Mouse (Mus musculus) adrenal gland, adult 8-10 months (tissue): ENCODE measurements around the gene Zbtb11. TPM values are rescaled to one million over a fixed set of nuclear protein-coding genes. Genes with fewer than 3 reads are reported as not detected.
"Not testable (repeated sequence)": the region's sequence is repeated elsewhere in the genome, so short reads cannot be mapped to it uniquely, and the experiment has no call there.

ENCODE experiments used
- DNase-seq: peaks from one replicate; pipeline ENCODE4 v3.0.0; 2022
- total RNA-seq, 4 experiments: library from RNA; stranded (reverse); gene quantifications; 2 replicates each; pipeline ENCODE4 v1.2.4; 2022

Zbtb11 gene
- total RNA-seq, 4 experiments from 2014 or later, result 21.0 to 22.3 (median 21.6) TPM

DNA sequence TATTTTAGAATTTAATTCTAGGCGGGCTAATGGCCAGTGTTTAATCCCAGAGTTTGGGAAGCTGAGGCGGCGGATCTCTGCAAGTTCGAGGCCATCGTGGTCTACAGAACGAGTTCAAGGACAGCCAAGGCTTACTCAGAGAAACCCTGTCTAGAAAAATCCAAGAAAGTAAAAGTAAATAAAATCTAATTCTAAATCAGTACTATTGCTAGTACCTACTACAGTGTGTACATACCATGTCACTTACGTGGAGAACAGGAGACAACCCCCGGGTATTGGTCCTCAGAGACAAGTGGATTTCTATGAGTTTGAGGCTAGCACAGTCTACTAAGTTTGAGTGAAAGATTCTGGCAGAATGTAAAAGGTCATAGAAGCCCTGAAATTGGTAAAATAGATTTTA is 64.4 kb downstream of the Zbtb11 start:
- no peak for DNase-seq

DNA sequence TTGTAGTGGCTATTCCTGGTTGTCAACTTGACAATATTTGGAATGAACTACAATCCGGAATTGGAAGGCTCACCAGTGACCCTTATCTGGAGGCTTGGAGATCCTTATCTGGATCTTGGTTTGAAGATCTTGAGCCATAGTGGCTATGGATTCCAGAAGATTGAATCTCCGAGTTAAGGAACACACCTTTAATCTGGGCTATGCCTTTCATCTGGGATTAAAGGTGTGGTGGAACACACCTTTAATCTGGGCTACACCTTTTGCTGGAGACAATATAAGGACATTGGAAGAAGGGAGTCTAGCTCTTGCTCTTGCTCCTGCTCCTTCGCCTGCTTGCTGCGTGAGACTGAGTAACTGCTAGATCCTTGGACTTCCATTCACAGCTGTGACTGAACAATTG is 74.4 kb downstream of the Zbtb11 start, which contains the start of gene Senp7:
Gene Senp7, plus strand, starts transcription at position 301 of the 400 bp plus-strand sequence.
- DNase-seq, result not testable (repeated sequence)

DNA sequence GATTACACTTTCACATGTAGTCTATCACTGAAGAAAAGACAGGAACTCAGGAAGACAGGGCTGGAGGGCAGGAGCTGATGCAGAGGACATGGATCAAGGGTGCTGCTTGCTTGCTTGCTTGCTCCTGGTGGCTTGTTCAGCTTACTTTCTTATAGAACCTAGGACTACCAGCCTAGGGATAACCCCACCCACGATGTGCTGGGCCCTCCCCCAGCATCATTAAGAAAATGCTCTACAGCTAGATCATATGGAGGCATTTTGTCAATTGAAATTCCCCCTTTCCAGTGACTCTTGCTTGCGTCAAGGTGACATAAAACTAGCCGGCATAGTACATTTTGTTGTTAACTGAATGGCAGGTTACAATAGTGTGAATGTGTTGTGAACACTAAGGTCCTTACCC is 82.2 kb downstream of the Zbtb11 start:
- DNase-seq, result no peak

DNA sequence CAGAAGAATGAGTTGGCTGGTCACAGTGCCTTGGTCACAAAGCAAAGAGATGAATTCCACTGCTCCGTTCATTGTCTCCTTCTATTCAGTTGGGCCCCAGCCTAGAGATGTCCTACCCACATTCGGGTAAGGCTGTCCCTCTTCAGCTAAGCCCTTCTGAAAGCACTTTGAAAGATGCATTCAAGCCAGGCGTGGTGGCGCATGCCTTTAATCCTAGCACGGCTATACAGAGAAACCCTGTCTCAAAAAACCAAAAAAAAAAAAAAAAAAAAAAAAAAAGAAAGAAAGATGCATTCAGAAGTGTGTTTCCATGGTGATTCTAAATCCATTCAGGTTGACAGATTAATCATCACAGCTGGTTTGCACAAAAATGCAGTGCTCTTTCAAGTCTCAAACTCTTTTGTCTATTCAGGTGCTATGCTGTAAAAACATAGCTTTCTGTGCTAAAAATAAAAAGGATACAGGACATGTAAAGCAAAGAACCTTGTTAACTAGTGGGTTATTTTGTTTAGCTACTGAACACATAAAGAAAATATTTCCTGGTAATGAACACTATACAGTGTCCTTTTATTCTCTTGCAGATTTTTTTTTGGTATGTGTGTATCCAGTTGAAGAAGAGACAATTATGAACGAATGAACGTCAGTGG is 83.4 kb downstream of the Zbtb11 start:
- DNase-seq, result no peak

DNA sequence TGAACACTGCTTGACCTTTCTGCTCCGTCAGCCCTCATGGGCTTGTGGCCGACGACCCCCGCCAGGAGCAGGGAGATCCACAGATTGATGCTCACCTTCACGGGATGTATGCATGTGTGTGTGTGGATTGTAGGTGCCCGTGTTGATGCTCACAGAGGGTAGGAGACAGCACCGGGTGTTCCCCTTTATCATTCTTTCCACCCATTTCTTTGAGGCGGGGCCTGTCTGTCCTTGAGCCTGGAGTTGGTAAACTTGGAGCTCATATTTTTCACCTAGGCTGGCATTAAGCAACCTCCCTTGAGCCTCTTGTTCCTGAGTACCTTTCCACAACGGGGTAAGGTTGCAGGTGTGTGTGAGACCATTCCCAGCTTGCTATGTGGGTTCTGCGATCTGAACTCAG is 84.5 kb downstream of the Zbtb11 start:
- no peak for DNase-seq

Other genes with a start within 250 kb of the Zbtb11 start
- 1 to 10 TPM; 3.4 to 8.0 (median 5.0) TPM for gene Nfkbiz, start 135.0 kb upstream of the Zbtb11 start, total RNA-seq
- gene Nxpe3, start 78.6 kb upstream of the Zbtb11 start, total RNA-seq, result 1 to 10 TPM; 2.0 to 3.4 (median 2.7) TPM
- gene Cep97, start 39.0 kb upstream of the Zbtb11 start, total RNA-seq, result 10 to 100 TPM; 10.4 to 15.0 (median 12.8) TPM
- 100 to 1,000 TPM; 569 to 683 (median 613) TPM for gene Rpl24, start 7.6 kb upstream of the Zbtb11 start, total RNA-seq
- gene Pcnp, start 55.9 kb downstream of the Zbtb11 start, total RNA-seq, result 100 to 1,000 TPM; 102 to 138 (median 126) TPM
- gene Trmt10c, start 63.9 kb downstream of the Zbtb11 start, total RNA-seq, result 10 to 100 TPM; 16.0 to 19.5 (median 18.7) TPM
- gene Senp7, start 74.5 kb downstream of the Zbtb11 start, total RNA-seq, result 10 to 100 TPM; 18.0 to 33.3 (median 25.4) TPM
- gene Impg2, start 230.4 kb downstream of the Zbtb11 start, total RNA-seq, result under 1 TPM; 0.17 to 0.71 (median 0.50) TPM